Comparison of ENCODE assay signal across 7 mouse cellular contexts in the genomic region with DNA sequence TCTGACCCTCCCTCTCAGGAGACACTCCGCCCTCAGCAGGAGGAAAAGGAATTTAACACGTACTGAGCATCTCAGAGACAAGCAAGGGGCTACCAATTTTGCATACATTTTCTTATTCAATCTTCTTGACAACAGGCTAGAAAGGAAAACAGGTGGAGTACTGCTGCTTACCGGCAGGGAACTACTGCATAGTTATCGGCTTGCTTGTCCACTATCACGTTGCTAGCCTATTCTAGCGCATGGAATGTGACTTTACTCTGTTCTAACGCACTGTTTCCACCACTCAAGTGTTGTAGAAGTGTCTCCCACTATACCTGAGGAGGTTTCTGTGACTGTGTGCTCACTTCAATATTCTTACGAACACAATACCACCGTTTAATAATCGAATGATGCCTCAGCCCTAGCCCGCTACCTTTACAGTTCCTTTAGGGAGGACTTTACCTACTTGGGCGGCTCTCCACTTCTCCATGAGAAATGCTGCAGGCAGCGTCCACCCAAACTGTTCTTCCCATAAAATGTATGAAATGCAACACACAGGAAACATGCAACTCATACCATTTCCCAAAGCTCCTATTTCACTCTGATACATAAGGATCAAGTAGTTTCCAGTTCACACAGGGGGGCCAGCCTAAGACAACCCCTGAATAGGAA. TPM values are rescaled to one million over a fixed set of nuclear protein-coding genes. Genes with fewer than 3 reads are reported as not detected.
DNase-seq lines count a peak whose midpoint lies in the region; ATAC-seq and TF ChIP-seq lines count a peak whose summit lies in the region.

No protein-coding gene starts in this region.

- TF ChIP-seq EP300 in CH12.LX (IDR thresholded peaks at IDR 0.05; ENCODE audit: low read length), result no peak
- TF ChIP-seq EP300 in stomach, postnatal 0 days (optimal IDR thresholded peaks at IDR 0.05), result no peak

- intact Hi-C loops in heart, postnatal 36 days (cut with DNase I), result loop anchor here (1.0 to 2.0 kb wide), 2 partner anchors 101 to 295 kb away; no protein-coding TSS in a partner anchor

- H3K4me2 ChIP-seq in CH12.LX (ENCODE audit: insufficient read depth, low read depth, poor library complexity, severe bottlenecking), result peak overlapping the region; percentile 96
- peak overlapping the region; percentile 71 for H3K4me2 ChIP-seq in embryonic facial prominence, embryonic 12.5 days (replicated peaks)
- peak overlapping the region; percentile 67 for H3K4me2 ChIP-seq in stomach, postnatal 0 days (replicated peaks; ENCODE audit: low read depth)

- in situ Hi-C loops in CH12.LX (cut with MboI; ENCODE audit: low pct_ligation_motif_present, low pct_unique_long_range_greater_than_20kb, low sequenced_read_pairs), result loop anchor here (25.0 kb wide), 1 partner anchor 247 kb away; no protein-coding TSS in a partner anchor

- peaks cover 4 to 12% of the 10 kb centered on the region in 2 experiments for H3K36me3 ChIP-seq in CH12.LX (replicated peaks in 1 of 2; ENCODE audit: control insufficient read depth in 1 of 2, insufficient read depth in 1 of 2, low read length in 1 of 2)
- H3K36me3 ChIP-seq in embryonic facial prominence, embryonic 12.5 days, result peaks cover 4% of the 10 kb centered on the region; the same call in 1 of the 2 replicates
- no peaks in the 10 kb centered on the region for H3K36me3 ChIP-seq in stomach, postnatal 0 days (ENCODE audit: control insufficient read depth, insufficient read depth, low read length)

- peaks cover 2 to 10% of the 10 kb centered on the region in 2 experiments; a peak in 3 of 4 replicates for H3K4me1 ChIP-seq in CH12.LX (ENCODE audit: control insufficient read depth in 1 of 2, insufficient read depth in 2 of 2)
- peaks cover 8% of the 10 kb centered on the region for H3K4me1 ChIP-seq in embryonic facial prominence, embryonic 12.5 days
- H3K4me1 ChIP-seq in stomach, postnatal 0 days (replicated peaks; ENCODE audit: control insufficient read depth, insufficient read depth), result no peaks in the 10 kb centered on the region

- H3K4me3 ChIP-seq in CH12.LX (replicated peaks in 1 of 3; ENCODE audit: low read depth in 2 of 3, low read length in 2 of 3, poor library complexity in 1 of 3), result peak overlapping the region; percentile 75 to 90 (median 87)
- peak overlapping the region; percentile 94 for H3K4me3 ChIP-seq in embryonic facial prominence, embryonic 12.5 days
- H3K4me3 ChIP-seq in stomach, postnatal 0 days (ENCODE audit: low read depth, low read length), result peak overlapping the region; percentile 70

- no peak for TF ChIP-seq POLR2A in CH12.LX (IDR thresholded peaks at IDR 0.05; ENCODE audit: low read depth, low read length)

- H3K79me2 ChIP-seq in CH12.LX (replicated peaks; ENCODE audit: control insufficient read depth, extremely low read depth, insufficient read depth, poor library complexity, severe bottlenecking), result peaks cover 10% of the 10 kb centered on the region

- dilution Hi-C loops in CH12.LX (cut with MboI; ENCODE audit: extremely low pct_ligation_motif_present, extremely low pct_unique_long_range_greater_than_20kb, low sequenced_read_pairs), result no loop called here

- 2% methylated on average over 13 of the region's 13 CpGs for WGBS in embryonic facial prominence, embryonic 12.5 days
- under 1% methylated on average over 13 of the region's 13 CpGs for WGBS in stomach, postnatal 0 days

- peak; percentile 48 for DNase-seq in CH12.LX (ENCODE audit: extremely low read depth)
- peak; percentile 33 for DNase-seq in T-cell, adult 2 months (ENCODE audit: low spot score)
- peak; percentile 15 to 50 for DNase-seq in heart, postnatal 36 days
- peak; percentile 2 to 8 for DNase-seq in layer of hippocampus, postnatal 36 days
- DNase-seq in mesoderm, embryonic 11.5 days (ENCODE audit: low read depth, low spot score), result peak; percentile 54
- peak; percentile 59 for DNase-seq in stomach, postnatal 0 days (ENCODE audit: low spot score)

- H3K9me3 ChIP-seq in CH12.LX (replicated peaks; ENCODE audit: low read length), result peaks cover 10% of the 10 kb centered on the region
- no peaks in the 10 kb centered on the region for H3K9me3 ChIP-seq in embryonic facial prominence, embryonic 12.5 days
- H3K9me3 ChIP-seq in stomach, postnatal 0 days (ENCODE audit: control insufficient read depth, low read length), result no peaks in the 10 kb centered on the region

- H3K9ac ChIP-seq in CH12.LX (ENCODE audit: insufficient read depth, low read depth), result peak overlapping the region; percentile 92
- H3K9ac ChIP-seq in embryonic facial prominence, embryonic 12.5 days, result peak overlapping the region; percentile 94
- H3K9ac ChIP-seq in stomach, postnatal 0 days (ENCODE audit: low read length), result peak overlapping the region; percentile 93

- no peak overlapping the region for H3K27ac ChIP-seq in CH12.LX (ENCODE audit: insufficient read depth, low read depth)
- H3K27ac ChIP-seq in embryonic facial prominence, embryonic 12.5 days, result peak overlapping the region; percentile 30; the same call in 1 of the 2 replicates
- peak overlapping the region; percentile 97 for H3K27ac ChIP-seq in stomach, postnatal 0 days (replicated peaks)

- H3K27me3 ChIP-seq in CH12.LX (replicated peaks), result peaks cover 5% of the 10 kb centered on the region
- H3K27me3 ChIP-seq in embryonic facial prominence, embryonic 12.5 days, result no peaks in the 10 kb centered on the region
- no peaks in the 10 kb centered on the region for H3K27me3 ChIP-seq in stomach, postnatal 0 days (ENCODE audit: control insufficient read depth, insufficient read depth, low read length)

- TF ChIP-seq RAD21 in CH12.LX (IDR thresholded peaks at IDR 0.05; ENCODE audit: low read depth, low read length), result peak; percentile 1

- TF ChIP-seq CTCF in CH12.LX (conservative IDR thresholded peaks at IDR 0.05 in 1 of 2, IDR thresholded peaks at IDR 0.05 in 1 of 2; ENCODE audit: low read depth in 2 of 2, low read length in 2 of 2), result peak; percentile 24 to 25; a peak in 3 of 4 replicates
- TF ChIP-seq CTCF in stomach, postnatal 0 days (IDR thresholded peaks at IDR 0.05; ENCODE audit: low read depth), result peak; percentile 70

- no peak for ATAC-seq in embryonic facial prominence, embryonic 12.5 days (ENCODE audit: insufficient number of reproducible peaks, insufficient read depth, low FRiP score, low TSS enrichment)
- ATAC-seq in stomach, postnatal 0 days (ENCODE audit: low FRiP score, low TSS enrichment), result no peak

TF ChIP-seq in CH12.LX, 34 proteins besides CTCF, POLR2A, EP300 and RAD21:
- peak; percentile 12; the same call in 1 of the 2 replicates for TF ChIP-seq SMC3 (IDR thresholded peaks at IDR 0.05; ENCODE audit: low read depth, low read length)
- TF ChIP-seq MAZ (IDR thresholded peaks at IDR 0.05; ENCODE audit: low read depth, low read length), result no peak
- TF ChIP-seq KAT2A (IDR thresholded peaks at IDR 0.05; ENCODE audit: insufficient replicate concordance, low read length), result no peak
- TF ChIP-seq E2F4 (IDR thresholded peaks at IDR 0.05; ENCODE audit: insufficient replicate concordance, low read depth, low read length), result no peak
- TF ChIP-seq CHD2 (IDR thresholded peaks at IDR 0.05; ENCODE audit: low read length), result no peak
- TF ChIP-seq NELFE (IDR thresholded peaks at IDR 0.05; ENCODE audit: low read depth, low read length), result no peak
- no peak for TF ChIP-seq POLR2AphosphoS2 (IDR thresholded peaks at IDR 0.05; ENCODE audit: low read depth, low read length)
- TF ChIP-seq TCF12 (IDR thresholded peaks at IDR 0.05; ENCODE audit: low read depth, low read length), result no peak
- TF ChIP-seq IRF4 (IDR thresholded peaks at IDR 0.05; ENCODE audit: low read depth, low read length), result no peak
- TF ChIP-seq MYC (IDR thresholded peaks at IDR 0.05; ENCODE audit: low read depth, low read length), result no peak
- TF ChIP-seq MAFK (IDR thresholded peaks at IDR 0.05; ENCODE audit: insufficient replicate concordance, low read length), result no peak
- no peak for TF ChIP-seq ZNF384 (IDR thresholded peaks at IDR 0.05; ENCODE audit: low read depth, low read length)
- no peak for TF ChIP-seq JUN (IDR thresholded peaks at IDR 0.05; ENCODE audit: insufficient read depth, low read depth, low read length)
- TF ChIP-seq MXI1 (IDR thresholded peaks at IDR 0.05; ENCODE audit: low read depth, low read length), result peak; percentile 72; the same call in 1 of the 2 replicates
- no peak for TF ChIP-seq RCOR1 (conservative IDR thresholded peaks at IDR 0.05; ENCODE audit: low read depth, low read length)
- TF ChIP-seq MAX (IDR thresholded peaks at IDR 0.05; ENCODE audit: low read length), result 0 out of 2 replicates have a peak, but pooled peaks have one; percentile 38
- TF ChIP-seq GABPA (IDR thresholded peaks at IDR 0.05; ENCODE audit: insufficient replicate concordance, low read depth, low read length), result no peak
- no peak for TF ChIP-seq USF1 (IDR thresholded peaks at IDR 0.05; ENCODE audit: low read depth, low read length)
- TF ChIP-seq HCFC1 (IDR thresholded peaks at IDR 0.05; ENCODE audit: low read depth, low read length), result no peak
- TF ChIP-seq TBP (conservative IDR thresholded peaks at IDR 0.05; ENCODE audit: low read depth, low read length), result no peak
- no peak for TF ChIP-seq ZMIZ1 (IDR thresholded peaks at IDR 0.05; ENCODE audit: low read depth, low read length)
- TF ChIP-seq USF2 (conservative IDR thresholded peaks at IDR 0.05; ENCODE audit: low read depth, low read length), result no peak
- TF ChIP-seq ELF1 (IDR thresholded peaks at IDR 0.05; ENCODE audit: low read depth, low read length), result no peak
- TF ChIP-seq JUND (conservative IDR thresholded peaks at IDR 0.05; ENCODE audit: low read depth, low read length), result no peak
- TF ChIP-seq ZC3H11A (IDR thresholded peaks at IDR 0.05; ENCODE audit: low read depth, low read length), result no peak
- TF ChIP-seq PAX5 (IDR thresholded peaks at IDR 0.05; ENCODE audit: low read length), result no peak
- no peak for TF ChIP-seq MEF2A (IDR thresholded peaks at IDR 0.05; ENCODE audit: borderline replicate concordance, low read depth, low read length)
- no peak for TF ChIP-seq ETS1 (conservative IDR thresholded peaks at IDR 0.05; ENCODE audit: low read depth, low read length)
- TF ChIP-seq SIN3A (IDR thresholded peaks at IDR 0.05; ENCODE audit: low read length), result peak; percentile 87
- TF ChIP-seq CHD1 (IDR thresholded peaks at IDR 0.05; ENCODE audit: low read depth, low read length), result no peak
- no peak for TF ChIP-seq ZKSCAN1 (IDR thresholded peaks at IDR 0.05; ENCODE audit: borderline replicate concordance, low read depth, low read length)
TF ChIP-seq in CH12.LX: peak in this region for 4.

RNA-seq across cellular contexts. Expression of gene Raph1, which starts 1.5 kb away (rescaled TPM):
- total RNA-seq in CH12.LX (2012; rRNA removed) (5.7 and 6.2 TPM in 2 replicates), CH12.LX (2014; rRNA removed) (3.7 TPM in 2 replicates)
- 7.6 and 8.2 TPM in 2 replicates for polyA plus RNA-seq in CH12.LX (2012; ENCODE audit: insufficient read length, low read depth)
- 23.4 and 25.6 TPM in 2 replicates for polyA plus RNA-seq in embryonic facial prominence, embryonic 12.5 days (2016; fragmentation: Nextera tagmentation; extraction: Ambion mirVana)
- 100 to 1,000 TPM; 128 to 147 TPM for total RNA-seq in heart, postnatal 36 days (2021)
- 10 to 100 TPM; 60.6 to 61.1 TPM for total RNA-seq in layer of hippocampus, postnatal 36 days (2021)
- polyA plus RNA-seq in stomach, postnatal 0 days (2015; fragmentation: Nextera tagmentation; extraction: Ambion mirVana), result 11.5 and 13.2 TPM in 2 replicates

Comparison
In these comparisons a context has a peak if more than half of its experiments do, and no peak if none do; other contexts are left out.
1. DNase-seq: peak in every context shown above with its lines; median percentile 59 in stomach, postnatal 0 days; 54 in mesoderm, embryonic 11.5 days; 48 in CH12.LX; 33 in T-cell, adult 2 months; 32 in heart, postnatal 36 days; 5 in layer of hippocampus, postnatal 36 days.
2. RNA of gene Raph1, which starts 1.5 kb away (total RNA-seq): 128 to 147 TPM in heart, postnatal 36 days and 60.6 to 61.1 TPM in layer of hippocampus, postnatal 36 days; 3.7 to 6.2 TPM in CH12.LX; every median in the first group is over 4 times any median in the second.
3. Peak in every context shown above with its lines, with median percentiles within 50 percentile points of each other: H3K4me2 ChIP-seq, H3K4me3 ChIP-seq and H3K9ac ChIP-seq.